8 mouse cellular contexts compared by ENCODE assay signal in the genomic region with DNA sequence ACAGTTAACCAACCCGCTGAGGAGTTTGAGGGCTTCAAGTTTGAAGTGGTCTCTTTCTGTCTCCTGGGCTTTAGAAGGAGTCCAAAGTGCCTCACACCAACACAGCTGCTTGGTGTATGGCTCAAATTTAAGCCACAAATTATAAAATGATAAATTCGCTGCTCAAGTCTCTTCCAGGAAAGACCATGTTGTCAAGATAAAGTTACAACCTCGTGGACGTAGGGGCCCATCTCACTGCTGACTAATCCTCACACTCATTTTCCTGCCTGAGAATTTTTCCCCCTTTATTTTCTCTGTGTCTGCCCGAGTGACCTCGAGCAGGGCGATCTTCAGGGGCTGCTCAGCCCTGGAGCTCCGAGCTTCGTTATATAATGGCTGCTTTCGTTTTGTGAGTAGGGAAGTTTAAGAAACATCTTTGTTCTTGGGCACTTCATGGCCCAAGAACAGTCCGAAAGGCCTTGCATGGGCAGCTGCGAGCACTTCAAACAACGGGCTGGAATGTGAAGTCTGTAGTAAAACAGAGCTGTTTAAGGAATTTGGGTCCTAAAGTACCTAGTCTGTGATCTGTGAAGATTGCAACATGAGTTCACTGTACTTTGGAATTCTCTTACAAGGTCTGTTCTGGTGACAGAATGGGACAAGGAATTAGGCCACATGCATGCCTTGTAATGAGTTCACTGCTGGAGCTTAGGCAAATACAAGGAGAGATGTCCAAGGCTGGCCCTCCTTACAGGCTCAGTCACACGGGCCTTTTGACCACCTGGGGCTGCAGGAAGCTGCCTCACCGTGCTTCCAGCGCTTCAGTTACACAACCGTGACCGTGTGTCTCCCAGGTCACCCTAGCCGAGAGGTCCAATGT. TPM values are rescaled to one million over a fixed set of nuclear protein-coding genes. Genes with fewer than 3 reads are reported as not detected.
DNase-seq lines count a peak whose midpoint lies in the region; ATAC-seq lines count a peak whose summit lies in the region.

No protein-coding gene starts in this region.

- no peaks in the 10 kb centered on the region for H3K27me3 ChIP-seq in heart, embryonic 11.5 days (ENCODE audit: control insufficient read depth, insufficient read depth, low read length)
- no peaks in the 10 kb centered on the region for H3K27me3 ChIP-seq in kidney, embryonic 15.5 days

- 0 out of 2 replicates have a peak overlapping the region, but pooled peaks have one; percentile 28 for H3K9ac ChIP-seq in heart, embryonic 11.5 days (ENCODE audit: low read depth, low read length)
- H3K9ac ChIP-seq in kidney, embryonic 15.5 days = no peak overlapping the region

- peak overlapping the region; percentile 65 for H3K4me2 ChIP-seq in heart, embryonic 11.5 days
- peak overlapping the region; percentile 53 for H3K4me2 ChIP-seq in kidney, embryonic 15.5 days

- H3K4me1 ChIP-seq in heart, embryonic 11.5 days (ENCODE audit: control insufficient read depth, insufficient read depth, low read length) = peaks cover 24% of the 10 kb centered on the region
- peaks cover 3% of the 10 kb centered on the region for H3K4me1 ChIP-seq in brown adipose tissue, adult 24 weeks (ENCODE audit: control insufficient read depth, insufficient read depth, insufficient read length, low read length)
- H3K4me1 ChIP-seq in kidney, embryonic 15.5 days = peaks cover 31% of the 10 kb centered on the region

- no peaks in the 10 kb centered on the region; the same call in 1 of the 2 replicates for H3K9me3 ChIP-seq in heart, embryonic 11.5 days (replicated peaks; ENCODE audit: control insufficient read depth, low read length)
- no peaks in the 10 kb centered on the region for H3K9me3 ChIP-seq in kidney, embryonic 15.5 days (replicated peaks)

- H3K36me3 ChIP-seq in heart, embryonic 11.5 days (ENCODE audit: control insufficient read depth, insufficient read depth, low read length) = no peaks in the 10 kb centered on the region
- H3K36me3 ChIP-seq in kidney, embryonic 15.5 days = no peaks in the 10 kb centered on the region

- ATAC-seq in heart, embryonic 11.5 days (replicated peaks; ENCODE audit: insufficient number of reproducible peaks, low FRiP score, low TSS enrichment) = no peak
- ATAC-seq in kidney, embryonic 15.5 days (replicated peaks; ENCODE audit: low FRiP score) = 0 out of 2 replicates have a peak, but pooled peaks have one; percentile 50

- H3K27ac ChIP-seq in heart, embryonic 11.5 days (ENCODE audit: low read depth, low read length) = peak overlapping the region; percentile 36
- peak overlapping the region; percentile 24; the same call in 1 of the 2 replicates for H3K27ac ChIP-seq in brown adipose tissue, adult 24 weeks (replicated peaks; ENCODE audit: low read depth, low read length)
- H3K27ac ChIP-seq in kidney, embryonic 15.5 days = peak overlapping the region; percentile 88

- DNase-seq in heart, postnatal 4 days = no peak
- DNase-seq in lung, postnatal 4 days = peak; percentile 39 to 65
- DNase-seq in cerebellum, adult 11-12 months = no peak
- no peak for DNase-seq in urinary bladder, adult 2 months (ENCODE audit: low spot score)
- no peak for DNase-seq in retina, embryonic 14.5 days (ENCODE audit: low spot score)

- 38% methylated on average over 19 of the region's 19 CpGs for WGBS in heart, embryonic 11.5 days (ENCODE audit: insufficient replicate concordance)
- WGBS in kidney, embryonic 15.5 days = 23% methylated on average over 19 of the region's 19 CpGs

- H3K4me3 ChIP-seq in heart, embryonic 11.5 days (ENCODE audit: low read depth, low read length) = no peak overlapping the region
- H3K4me3 ChIP-seq in brown adipose tissue, adult 24 weeks (ENCODE audit: insufficient read depth, low read depth, low read length) = no peak overlapping the region
- H3K4me3 ChIP-seq in kidney, embryonic 15.5 days (replicated peaks) = no peak overlapping the region

RNA-seq across cellular contexts. Expression of a gene that starts 27.1 kb away (rescaled TPM):
- 24.4 and 35.0 TPM in 2 replicates for polyA plus RNA-seq in heart, embryonic 11.5 days (2014; fragmentation: Nextera tagmentation; extraction: Ambion mirVana)
- 10 to 100 TPM; 17.5 to 18.1 TPM for total RNA-seq in heart, postnatal 4 days (2021)
- polyA plus RNA-seq in brown adipose tissue, adult 24 weeks (2012; ENCODE audit: insufficient read depth, insufficient read length, missing spikeins) = 2.5 and 2.7 TPM in 2 replicates
- polyA plus RNA-seq in kidney, embryonic 15.5 days (2015; fragmentation: Nextera tagmentation; extraction: Ambion mirVana) = 35.6 and 37.3 TPM in 2 replicates
- polyA plus RNA-seq in urinary bladder, adult 2 months (2012; rRNA removed) = 17.4 and 19.6 TPM in 2 replicates

Comparison
In these comparisons a context has a peak if more than half of its experiments do, and no peak if none do; other contexts are left out.
1. H3K27ac ChIP-seq: peak in every context shown above with its lines; median percentile 88 in kidney, embryonic 15.5 days; 36 in heart, embryonic 11.5 days; 24 in brown adipose tissue, adult 24 weeks.
2. DNase-seq: peak in lung, postnatal 4 days (2 of 2); none in heart, postnatal 4 days (single experiment), cerebellum, adult 11-12 months (single experiment), urinary bladder, adult 2 months (single experiment) and retina, embryonic 14.5 days (single experiment).